Mouse (Mus musculus) megakaryocyte, embryonic 14.5 days (primary cell): ENCODE results near the gene Ubb. TPM values are rescaled to one million over a fixed set of nuclear protein-coding genes. Genes with fewer than 3 reads are reported as not detected.
A peak's percentile ranks its signal among the peaks of the same experiment; 100 is the strongest.

Experiments
- H3K27me3 ChIP-seq: replicated peaks from 2 replicates; pipeline ENCODE3; 2012; ENCODE audit warnings: inconsistent platforms
- H3K36me3 ChIP-seq: replicated peaks from 2 replicates; pipeline ENCODE3; 2012; ENCODE audit warnings: low read length, inconsistent platforms, mixed read lengths
- H3K4me1 ChIP-seq: 2 replicates; pipeline ENCODE4 v1.6.1; 2012; ENCODE audit warnings: inconsistent platforms
- H3K4me3 ChIP-seq: replicated peaks from 2 replicates; pipeline ENCODE3; 2012; ENCODE audit warnings: moderate library complexity, mild to moderate bottlenecking, inconsistent platforms
- H3K9me3 ChIP-seq: 2 replicates; pipeline ENCODE4 v1.6.1; 2012; ENCODE audit warnings: inconsistent platforms
- FLI1 ChIP-seq: IDR thresholded peaks from 2 replicates; pipeline ENCODE4 v1.6.1; 2012; ENCODE audit warnings: low read length, inconsistent platforms, mixed read lengths
- GATA1 ChIP-seq: IDR thresholded peaks from 3 replicates; pipeline ENCODE4 v1.6.1; 2012; ENCODE audit warnings: mixed read lengths, low read length, inconsistent platforms, borderline replicate concordance
- polyA plus RNA-seq: library from polyadenylated mRNA; stranded (reverse); fragments of >175 nt; gene quantifications from 2 replicates; pipeline ENCODE4 v1.2.3, GENCODE M21; 2012; ENCODE audit warnings: low replicate concordance; ENCODE audit not compliant: insufficient read depth

Gene Ubb
- polyA plus RNA-seq, 1 experiment: 1,175 TPM

DNA sequence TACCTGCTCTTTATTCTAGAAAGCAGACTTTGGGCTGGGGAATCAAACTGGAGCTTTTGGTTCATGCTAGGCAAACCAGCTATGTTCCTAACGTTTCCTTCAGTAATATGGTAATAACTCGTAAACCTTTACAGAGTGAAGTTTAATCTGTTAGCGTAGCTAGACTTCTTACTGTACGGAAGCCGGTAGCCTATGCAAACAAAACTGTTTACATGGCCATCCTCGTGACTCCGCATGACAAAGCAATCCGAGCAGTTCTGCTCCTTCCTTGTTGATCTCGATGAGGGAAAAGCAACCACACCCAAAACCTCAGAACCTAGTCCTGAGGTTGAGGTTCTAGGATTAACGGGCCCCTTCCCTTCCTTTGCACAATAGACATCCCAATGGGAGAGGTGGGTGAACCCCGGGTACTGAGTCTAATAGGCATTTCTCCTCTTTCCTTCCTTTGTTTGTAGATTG, 715 bp upstream of the Ubb start:
- H3K4me3 ChIP-seq: peak overlapping the region; percentile 96
- H3K36me3 ChIP-seq: peaks cover 23% of the 10 kb centered on the region
- TF ChIP-seq FLI1 (no peak), GATA1 (no peak)
- H3K27me3 ChIP-seq: no peaks in the 10 kb centered on the region
- H3K9me3 ChIP-seq: no peaks in the 10 kb centered on the region
- H3K4me1 ChIP-seq: peaks cover 32% of the 10 kb centered on the region

DNA sequence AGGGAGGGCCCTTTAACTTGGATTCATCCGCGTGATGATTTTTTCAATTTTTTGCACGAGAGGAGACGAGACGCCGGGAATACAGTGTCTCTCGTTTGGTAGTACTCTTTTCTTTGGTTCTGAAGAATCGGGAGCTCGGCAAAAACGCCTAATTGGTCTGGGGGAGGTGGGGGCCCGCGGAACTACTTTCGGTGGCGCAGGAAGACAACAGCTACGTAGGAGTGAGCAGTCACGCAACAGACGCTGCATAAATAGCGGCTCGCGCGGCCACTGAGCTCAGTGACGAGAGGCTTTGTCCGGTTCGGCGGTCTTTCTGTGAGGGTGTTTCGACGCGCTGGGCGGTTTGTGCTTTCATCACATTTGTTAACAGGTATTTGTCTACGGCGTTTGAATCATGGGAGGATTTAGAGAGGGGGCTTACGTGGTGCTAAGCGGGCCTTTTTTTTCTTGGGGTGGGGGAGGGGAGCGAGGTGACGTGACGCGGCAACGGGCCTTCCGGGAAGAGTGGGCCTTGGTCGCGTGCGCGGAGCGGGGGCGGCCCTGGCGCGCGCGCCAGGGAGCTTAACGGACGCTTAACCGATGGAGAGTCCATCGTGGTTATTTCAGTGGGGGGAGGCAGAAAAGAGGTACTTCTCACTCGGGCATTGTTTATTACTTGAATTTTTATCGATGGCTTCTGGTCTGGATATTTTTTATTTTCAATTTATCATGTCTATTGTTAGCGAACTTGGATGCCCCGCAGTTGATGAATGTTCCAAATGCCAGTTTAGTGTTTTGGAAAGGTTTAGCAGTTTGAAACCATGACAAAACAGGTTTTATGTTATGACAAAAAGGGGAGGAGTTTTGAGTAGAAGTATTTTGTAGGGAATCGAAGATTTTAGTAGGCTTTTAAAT, 502 bp downstream of the Ubb start:
- TF ChIP-seq GATA1: no peak
- no peak for TF ChIP-seq FLI1
- Histone ChIP-seq H3K36me3 (peaks cover 25% of the 10 kb centered on the region), H3K9me3 (no peaks in the 10 kb centered on the region), H3K27me3 (no peaks in the 10 kb centered on the region), H3K4me3 (peak overlapping the region; percentile 96), H3K4me1 (peaks cover 41% of the 10 kb centered on the region)

DNA sequence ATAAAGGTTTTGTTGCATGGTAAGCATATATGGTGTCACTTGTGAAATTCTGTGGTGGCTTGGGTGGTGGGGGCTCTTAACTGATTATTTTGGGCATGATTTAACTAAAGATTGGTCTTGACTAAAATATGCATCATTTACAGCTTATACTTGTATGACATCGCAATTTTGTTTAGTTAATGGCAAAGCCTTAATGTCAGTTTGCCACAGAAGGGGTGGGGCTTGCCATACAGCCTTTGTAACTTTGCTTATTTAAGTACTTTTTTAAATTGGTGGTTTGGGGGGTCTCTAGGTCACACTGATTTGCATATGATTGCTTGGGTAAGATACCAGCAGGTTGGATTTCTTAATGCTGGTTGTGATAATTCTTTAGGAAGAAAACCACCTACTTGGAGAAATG, 2.2 kb downstream of the Ubb start:
- Histone ChIP-seq H3K36me3 (peaks cover 25% of the 10 kb centered on the region), H3K9me3 (no peaks in the 10 kb centered on the region), H3K27me3 (no peaks in the 10 kb centered on the region), H3K4me1 (peaks cover 46% of the 10 kb centered on the region), H3K4me3 (peak overlapping the region; percentile 90)
- no peak for TF ChIP-seq FLI1
- no peak for TF ChIP-seq GATA1

DNA sequence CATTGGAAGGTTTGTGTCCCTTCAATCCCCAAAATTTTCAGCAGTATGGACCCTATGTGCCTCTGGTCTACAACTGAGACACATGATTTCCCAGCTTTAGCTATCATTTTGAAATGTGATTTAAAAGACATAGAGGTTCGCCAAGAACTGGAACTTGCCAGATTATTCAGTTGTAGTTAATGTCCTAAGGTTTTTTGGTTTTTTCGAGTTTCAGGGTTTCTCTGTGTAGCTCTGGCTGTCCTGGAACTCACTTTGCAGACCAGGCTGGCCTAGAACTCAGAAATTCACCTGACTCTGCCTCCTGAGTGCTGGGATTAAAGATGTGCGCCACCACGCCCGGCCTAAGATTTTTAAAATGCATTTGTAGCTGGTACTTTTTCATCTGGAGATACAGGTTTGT, 2.7 kb downstream of the Ubb start:
- Histone ChIP-seq H3K4me3 (peak overlapping the region; percentile 90), H3K9me3 (no peaks in the 10 kb centered on the region), H3K36me3 (peaks cover 25% of the 10 kb centered on the region), H3K27me3 (no peaks in the 10 kb centered on the region), H3K4me1 (peaks cover 50% of the 10 kb centered on the region)
- TF ChIP-seq FLI1: no peak
- no peak for TF ChIP-seq GATA1

- TF ChIP-seq GATA1 (no peak), FLI1 (no peak)
- Histone ChIP-seq H3K27me3 (no peaks in the 10 kb centered on the region), H3K4me3 (peak overlapping the region; percentile 90), H3K36me3 (peaks cover 25% of the 10 kb centered on the region), H3K9me3 (no peaks in the 10 kb centered on the region), H3K4me1 (peaks cover 50% of the 10 kb centered on the region)
Measured at GRCm38 (mm10) chr11:62554163-62554855, 3.3 kb downstream of the Ubb start.

DNA sequence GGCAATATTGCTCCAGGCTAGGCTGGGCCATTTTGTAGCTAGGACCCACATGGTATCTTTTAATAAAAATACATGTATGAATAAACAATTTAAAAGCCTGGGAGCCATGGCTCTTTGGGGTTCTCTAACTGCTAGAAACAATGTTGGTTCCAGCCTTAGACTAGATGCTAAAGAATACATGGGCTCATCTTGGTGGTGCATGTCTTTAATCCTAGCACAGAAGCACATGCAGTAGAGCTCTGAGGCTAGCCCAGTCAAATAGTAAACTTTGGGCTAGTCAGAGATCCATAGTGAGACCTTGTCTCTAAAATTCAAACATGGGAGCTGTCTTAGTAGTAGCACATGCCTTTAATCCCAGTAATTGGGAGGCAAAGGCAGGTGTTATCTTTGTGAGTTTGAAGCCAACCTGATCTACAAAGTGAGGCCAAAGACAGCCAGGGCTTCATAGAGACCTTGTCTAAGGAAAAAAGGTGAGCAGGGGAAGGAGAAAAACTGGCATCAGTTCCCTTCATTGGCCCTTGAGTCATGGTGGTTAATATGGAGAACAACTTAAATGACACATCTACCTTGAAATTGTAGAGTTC, 4.1 kb downstream of the Ubb start:
- peak overlapping the region; percentile 90 for H3K4me3 ChIP-seq
- no peaks in the 10 kb centered on the region for H3K27me3 ChIP-seq
- TF ChIP-seq GATA1 (no peak), FLI1 (no peak)
- H3K36me3 ChIP-seq: peaks cover 25% of the 10 kb centered on the region
- H3K4me1 ChIP-seq: peaks cover 51% of the 10 kb centered on the region
- no peaks in the 10 kb centered on the region for H3K9me3 ChIP-seq

GRCm38 (mm10) chr11:62555896-62556412, 5.0 kb downstream of the Ubb start:
- Histone ChIP-seq H3K4me3 (no peak overlapping the region), H3K4me1 (peaks cover 56% of the 10 kb centered on the region), H3K27me3 (no peaks in the 10 kb centered on the region), H3K9me3 (peaks cover 4% of the 10 kb centered on the region), H3K36me3 (peaks cover 28% of the 10 kb centered on the region)
- TF ChIP-seq GATA1: no peak
- no peak for TF ChIP-seq FLI1

- Histone ChIP-seq H3K4me3 (no peak overlapping the region), H3K36me3 (peaks cover 28% of the 10 kb centered on the region), H3K27me3 (no peaks in the 10 kb centered on the region), H3K9me3 (peaks cover 4% of the 10 kb centered on the region), H3K4me1 (peaks cover 56% of the 10 kb centered on the region)
- no peak for TF ChIP-seq FLI1
- no peak for TF ChIP-seq GATA1
Measured at GRCm38 (mm10) chr11:62557205-62557604, 6.2 kb downstream of the Ubb start.

DNA sequence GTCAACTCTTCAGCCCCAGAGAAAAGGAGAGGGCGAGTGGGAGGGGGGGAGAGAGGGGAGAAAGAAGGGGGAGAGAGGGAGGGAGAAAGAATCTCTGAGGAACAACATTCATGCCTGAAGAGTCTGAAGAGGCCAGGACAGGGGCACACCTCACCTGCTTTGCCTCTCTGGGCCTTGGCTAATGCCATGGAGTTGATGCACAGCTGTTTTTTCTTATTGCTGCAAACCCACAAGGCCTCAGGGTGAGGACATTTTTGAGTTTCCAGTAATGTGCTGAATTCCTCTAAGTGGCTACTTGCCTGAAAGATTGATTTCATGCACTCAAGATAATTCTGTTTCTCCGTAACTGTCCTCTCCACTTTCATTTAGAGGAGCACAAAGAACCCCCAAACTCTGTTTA, 7.2 kb downstream of the Ubb start:
- peaks cover 4% of the 10 kb centered on the region for H3K9me3 ChIP-seq
- peaks cover 26% of the 10 kb centered on the region for H3K36me3 ChIP-seq
- H3K4me3 ChIP-seq: no peak overlapping the region
- peaks cover 57% of the 10 kb centered on the region for H3K4me1 ChIP-seq
- H3K27me3 ChIP-seq: no peaks in the 10 kb centered on the region
- TF ChIP-seq GATA1 (no peak), FLI1 (no peak)
